Mouse (Mus musculus): ENCODE measurements around the gene Trp53inp2.

DNA sequence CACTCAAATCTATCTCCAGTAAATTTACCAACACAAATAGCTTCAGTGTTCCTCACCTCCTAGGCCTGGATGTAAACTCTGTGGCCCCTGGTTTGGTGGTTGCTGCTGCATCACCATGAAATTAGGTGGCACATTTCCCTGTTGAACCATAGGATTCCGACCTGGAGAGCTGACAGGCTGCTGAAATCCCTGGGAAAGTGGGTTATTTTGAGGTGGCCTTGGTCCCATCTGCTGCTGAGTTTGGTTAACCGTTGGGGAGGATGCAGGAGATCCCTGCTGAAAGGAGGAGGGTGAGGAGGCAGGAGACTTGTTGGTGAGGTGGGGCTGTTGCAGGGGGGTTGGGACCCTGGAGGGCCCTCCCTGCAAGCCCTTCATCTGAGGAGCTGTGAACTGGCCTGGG lies 40.1 kb downstream of the Trp53inp2 start:
- TF ChIP-seq CTCF (IDR thresholded peaks at IDR 0.05), result no peak
- no peak for TF ChIP-seq POLR2A (IDR thresholded peaks at IDR 0.05; ENCODE audit: insufficient read depth, low read depth, low read length)
